Mouse (Mus musculus) hindbrain, embryonic 14.5 days (tissue): ENCODE measurements around the gene Olfr725. TPM values are rescaled to one million over a fixed set of nuclear protein-coding genes. Genes with fewer than 3 reads are reported as not detected.
A peak's percentile ranks its signal among the peaks of the same experiment; 100 is the strongest.

Source experiments
- ATAC-seq: fragments of 200-750 bp; cut with Nextera tagmentation; 2 replicates; pipeline ENCODE4 v1.8.0; 2017; ENCODE audit warnings: moderate number of reproducible peaks, mild to moderate bottlenecking, moderate TSS enrichment, moderate library complexity; ENCODE audit not compliant: low FRiP score
- DNase-seq: peaks from one replicate; pipeline ENCODE4 v3.0.0-alpha.2; 2015; ENCODE audit warnings: low spot score
- H3K27ac ChIP-seq: fragments of 300-500 bp; sonication (generic); 2 replicates; pipeline ENCODE4 v1.5.1; 2014; ENCODE audit warnings: mild to moderate bottlenecking, moderate library complexity
- H3K27me3 ChIP-seq: fragments of 300-500 bp; sonication (generic); 2 replicates; pipeline ENCODE4 v1.6.1; 2014; ENCODE audit warnings: mild to moderate bottlenecking, low read length, mixed read lengths; ENCODE audit not compliant: control insufficient read depth, insufficient read depth
- H3K36me3 ChIP-seq: fragments of 300-500 bp; sonication (generic); replicated peaks from 2 replicates; pipeline ENCODE4 v1.6.1; 2014; ENCODE audit not compliant: control insufficient read depth, insufficient read depth
- H3K4me1 ChIP-seq: fragments of 300-500 bp; sonication (generic); replicated peaks from 2 replicates; pipeline ENCODE4 v1.6.1; 2014; ENCODE audit warnings: antibody characterized with exemption, low read length, mixed read lengths; ENCODE audit not compliant: control insufficient read depth, insufficient read depth
- H3K4me2 ChIP-seq: fragments of 300-500 bp; sonication (generic); replicated peaks from 2 replicates; pipeline ENCODE4 v1.6.1; 2014; ENCODE audit warnings: mild to moderate bottlenecking, moderate library complexity
- H3K4me3 ChIP-seq: fragments of 300-500 bp; sonication (generic); replicated peaks from 2 replicates; pipeline ENCODE4 v1.5.1; 2014; ENCODE audit warnings: mild to moderate bottlenecking, low read length
- H3K9ac ChIP-seq: fragments of 300-500 bp; sonication (generic); 2 replicates; pipeline ENCODE4 v1.6.1; 2014
- H3K9me3 ChIP-seq: fragments of 300-500 bp; sonication (generic); 2 replicates; pipeline ENCODE4 v1.6.1; 2016; ENCODE audit warnings: low read length; ENCODE audit not compliant: control insufficient read depth
- WGBS: fragments of 180-500 bp; shearing (Covaris S2); extraction: QIAGEN DNeasy Blood & Tissue Kit; methylation state at CpG from one replicate; pipeline ENCODE4 v1.1.7; 2014; 5-methylcytosine and 5-hydroxymethylcytosine counted together
- polyA plus RNA-seq: library from polyadenylated mRNA; unstranded; fragments of >200 nt; fragmentation: Nextera tagmentation; extraction: Ambion mirVana; gene quantifications from 2 replicates; pipeline ENCODE4 v1.2.1, GENCODE M21; 2014

Olfr725 gene
- polyA plus RNA-seq: not detected in 2 replicates

- H3K9ac ChIP-seq: no peak within 1 kb of the TSS
- H3K4me1 ChIP-seq: no peaks in the 10 kb centered on the region
- H3K36me3 ChIP-seq: no peaks in the 10 kb centered on the region
- ATAC-seq (no peak), DNase-seq (no peak)
- H3K4me2 ChIP-seq: no peak within 1 kb of the TSS
- H3K9me3 ChIP-seq: no peaks in the 10 kb centered on the region
- H3K27me3 ChIP-seq: no peaks in the 10 kb centered on the region
- no peak within 1 kb of the TSS for H3K27ac ChIP-seq
- H3K4me3 ChIP-seq: no peak within 1 kb of the TSS
These were observed at the start of gene Olfr725 for GRCm38 (mm10) chr14:50040275-50040674. TSS of gene Olfr725 (minus strand) at chr14:50040375.

- no peak for DNase-seq
- Histone ChIP-seq H3K36me3 (no peaks in the 10 kb centered on the region), H3K4me3 (peak overlapping the region; percentile 69), H3K27ac (no peak overlapping the region), H3K9ac (peak overlapping the region; percentile 61; the same call in 1 of the 2 replicates), H3K4me1 (no peaks in the 10 kb centered on the region), H3K4me2 (peak overlapping the region; percentile 84), H3K9me3 (no peaks in the 10 kb centered on the region), H3K27me3 (no peaks in the 10 kb centered on the region)
- under 1% methylated on average over 4 of the region's 4 CpGs for WGBS
- ATAC-seq: peak; percentile 57; the same call in 1 of the 2 replicates
These were observed 22.5 kb upstream of the Olfr725 start for GRCm38 (mm10) chr14:50062733-50063104.

GRCm38 (mm10) chr14:50061955-50062732 lies 22.0 kb upstream of the Olfr725 start:
- peak overlapping the region; percentile 84 for H3K4me2 ChIP-seq
- H3K4me1 ChIP-seq: no peaks in the 10 kb centered on the region
- peak overlapping the region; percentile 70 for H3K27ac ChIP-seq
- WGBS: under 1% methylated on average over 52 of the region's 52 CpGs
- H3K4me3 ChIP-seq: peak overlapping the region; percentile 69
- H3K27me3 ChIP-seq: no peaks in the 10 kb centered on the region
- peak; percentile 77 for DNase-seq
- H3K36me3 ChIP-seq: no peaks in the 10 kb centered on the region
- no peaks in the 10 kb centered on the region for H3K9me3 ChIP-seq
- peak; percentile 96 for ATAC-seq
- peak overlapping the region; percentile 61 for H3K9ac ChIP-seq

GRCm38 (mm10) chr14:50061590-50061954 lies 21.4 kb upstream of the Olfr725 start:
- no peaks in the 10 kb centered on the region for H3K4me1 ChIP-seq
- peak overlapping the region; percentile 70; the same call in 1 of the 2 replicates for H3K27ac ChIP-seq
- peak overlapping the region; percentile 84 for H3K4me2 ChIP-seq
- no peaks in the 10 kb centered on the region for H3K27me3 ChIP-seq
- H3K9me3 ChIP-seq: no peaks in the 10 kb centered on the region
- H3K36me3 ChIP-seq: no peaks in the 10 kb centered on the region
- peak overlapping the region; percentile 61 for H3K9ac ChIP-seq
- ATAC-seq (peak; percentile 32), DNase-seq (no peak)
- H3K4me3 ChIP-seq: peak overlapping the region; percentile 69
- WGBS: 0% methylated on average over 13 of the region's 13 CpGs

GRCm38 (mm10) chr14:50061179-50061578 lies 21.0 kb upstream of the Olfr725 start:
- DNase-seq (no peak), ATAC-seq (no peak)
- Histone ChIP-seq H3K27me3 (no peaks in the 10 kb centered on the region), H3K4me3 (peak overlapping the region; percentile 69), H3K4me1 (no peaks in the 10 kb centered on the region), H3K36me3 (no peaks in the 10 kb centered on the region), H3K9me3 (no peaks in the 10 kb centered on the region), H3K27ac (0 out of 2 replicates have a peak overlapping the region, but pooled peaks have one; percentile 70), H3K4me2 (peak overlapping the region; percentile 84), H3K9ac (peak overlapping the region; percentile 61)
- WGBS: 18% methylated on average over 11 of the region's 11 CpGs

- no peak overlapping the region for H3K27ac ChIP-seq
- H3K9me3 ChIP-seq: 0 out of 2 replicates have a peak, but pooled peaks cover 8% of the 10 kb centered on the region
- no peaks in the 10 kb centered on the region for H3K36me3 ChIP-seq
- DNase-seq (no peak), ATAC-seq (no peak)
- H3K9ac ChIP-seq: no peak overlapping the region
- 94% methylated on average over 2 of the region's 2 CpGs for WGBS
- H3K27me3 ChIP-seq: no peaks in the 10 kb centered on the region
- H3K4me3 ChIP-seq: no peak overlapping the region
- no peak overlapping the region for H3K4me2 ChIP-seq
- no peaks in the 10 kb centered on the region for H3K4me1 ChIP-seq
These were observed 8.1 kb downstream of the Olfr725 start for GRCm38 (mm10) chr14:50032041-50032440.

GRCm38 (mm10) chr14:50031356-50031755 lies 8.8 kb downstream of the Olfr725 start:
- no peaks in the 10 kb centered on the region for H3K36me3 ChIP-seq
- 0 out of 2 replicates have a peak, but pooled peaks cover 8% of the 10 kb centered on the region for H3K9me3 ChIP-seq
- ATAC-seq (no peak), DNase-seq (no peak)
- WGBS: 86% methylated on average over 4 of the region's 4 CpGs
- no peaks in the 10 kb centered on the region for H3K27me3 ChIP-seq
- H3K4me2 ChIP-seq: no peak overlapping the region
- H3K27ac ChIP-seq: no peak overlapping the region
- H3K4me1 ChIP-seq: no peaks in the 10 kb centered on the region
- H3K4me3 ChIP-seq: no peak overlapping the region
- H3K9ac ChIP-seq: no peak overlapping the region

GRCm38 (mm10) chr14:50026371-50026770 lies 13.8 kb downstream of the Olfr725 start:
- no peak overlapping the region for H3K27ac ChIP-seq

More at GRCm38 (mm10) chr14:50026371-50026770, 13.8 kb downstream of the Olfr725 start:
- DNase-seq: no peak
- Histone ChIP-seq H3K27me3 (no peaks in the 10 kb centered on the region), H3K9me3 (0 out of 2 replicates have a peak, but pooled peaks cover 5% of the 10 kb centered on the region), H3K4me2 (no peak overlapping the region), H3K9ac (no peak overlapping the region), H3K36me3 (no peaks in the 10 kb centered on the region), H3K4me1 (no peaks in the 10 kb centered on the region), H3K4me3 (no peak overlapping the region)
- WGBS: 75% methylated on average over 2 of the region's 2 CpGs
- ATAC-seq: no peak
